Mouse (Mus musculus) erythroblast, embryonic 14.5 days (primary cell): ENCODE data around the gene Adamtsl1.

Experiments used
- GATA1 ChIP-seq: IDR thresholded peaks from 2 replicates; pipeline ENCODE4 v1.6.1; 2012; ENCODE audit warnings: low read length, inconsistent platforms, mixed read lengths
- TAL1 ChIP-seq: IDR thresholded peaks from 3 replicates; pipeline ENCODE4 v1.6.1; 2012; ENCODE audit warnings: low read length, inconsistent platforms, mixed read lengths

GRCm38 (mm10) chr4:86464808-86465207 is 950.8 kb downstream of the Adamtsl1 start:
- TF ChIP-seq GATA1 = no peak
- no peak for TF ChIP-seq TAL1
